Mouse (Mus musculus): Measurements from ENCODE around the gene Zfp61. TPM values are rescaled to one million over a fixed set of nuclear protein-coding genes. Genes with fewer than 3 reads are reported as not detected.
"Not testable (repeated sequence)": the region's sequence is repeated elsewhere in the genome, so short reads cannot be mapped to it uniquely, and the experiment has no call there.

Gene Zfp61
- polyA plus RNA-seq, 1 experiment: 14.8 TPM

DNA sequence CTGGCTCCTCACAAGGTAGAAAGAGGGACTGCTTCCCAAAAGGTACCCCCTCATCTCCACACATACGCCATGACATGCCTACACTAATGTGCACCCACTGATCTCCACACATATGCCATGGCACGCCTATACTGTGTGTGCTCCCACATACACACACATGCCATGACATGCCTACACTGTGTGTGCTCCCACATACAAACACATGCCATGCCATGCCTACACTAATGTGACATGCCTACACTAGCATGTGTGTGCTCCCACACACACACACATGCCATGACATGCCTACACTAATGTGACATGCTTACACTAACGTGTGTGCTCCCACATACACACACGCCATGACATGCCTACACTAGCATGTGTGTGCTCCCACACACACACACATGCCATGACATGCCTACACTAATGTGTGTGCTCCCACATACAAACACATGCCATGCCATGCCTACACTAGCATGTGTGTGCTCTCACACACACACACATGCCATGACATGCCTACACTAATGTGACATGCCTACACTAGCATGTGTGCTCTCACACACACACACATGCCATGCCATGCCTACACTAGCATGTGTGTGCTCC lies 10.8 kb downstream of the Zfp61 start:
- H3K4me3 ChIP-seq (ENCODE audit: insufficient read depth, low read length): no peak overlapping the region
- H3K4me1 ChIP-seq (ENCODE audit: control insufficient read depth, insufficient read depth, low read length): no peaks in the 10 kb centered on the region
- TF ChIP-seq POLR2A (IDR thresholded peaks at IDR 0.05; ENCODE audit: low read depth, low read length) (no peak), CTCF (IDR thresholded peaks at IDR 0.05; ENCODE audit: borderline replicate concordance, insufficient read depth, low read length) (no peak)
- no peak overlapping the region for H3K27ac ChIP-seq (ENCODE audit: insufficient read depth, low read length)

DNA sequence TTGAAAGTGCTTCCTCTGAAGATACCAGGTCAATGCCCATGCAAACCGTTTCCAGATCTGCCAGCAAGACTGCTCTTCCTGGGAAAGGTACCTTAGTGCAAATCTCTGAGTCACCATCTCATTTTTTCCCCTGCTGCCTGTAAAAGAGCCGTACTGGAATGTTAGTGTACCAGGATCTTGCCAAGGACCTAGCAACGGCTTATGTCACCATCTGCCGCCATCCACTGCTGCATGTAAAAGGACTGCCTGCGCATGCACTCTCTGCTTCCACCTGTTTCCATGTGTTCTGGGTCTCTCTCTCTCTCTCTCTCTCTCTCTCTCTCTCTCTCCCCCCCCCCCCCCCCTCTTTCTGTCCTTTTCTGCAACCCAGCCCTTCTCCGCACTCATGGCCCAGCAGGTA lies 12.5 kb downstream of the Zfp61 start:
- no peak overlapping the region for H3K27ac ChIP-seq (ENCODE audit: insufficient read depth, low read length)
- no peaks in the 10 kb centered on the region for H3K4me1 ChIP-seq (ENCODE audit: control insufficient read depth, insufficient read depth, low read length)
- no peak for TF ChIP-seq CTCF (IDR thresholded peaks at IDR 0.05; ENCODE audit: borderline replicate concordance, insufficient read depth, low read length)
- H3K4me3 ChIP-seq (ENCODE audit: insufficient read depth, low read length): no peak overlapping the region

- TF ChIP-seq CTCF (IDR thresholded peaks at IDR 0.05; ENCODE audit: borderline replicate concordance, insufficient read depth, low read length): no peak
- TF ChIP-seq POLR2A (IDR thresholded peaks at IDR 0.05; ENCODE audit: low read depth, low read length): no peak
- Histone ChIP-seq H3K4me3 (ENCODE audit: insufficient read depth, low read length) (no peak overlapping the region), H3K27ac (ENCODE audit: insufficient read depth, low read length) (no peak overlapping the region), H3K4me1 (ENCODE audit: control insufficient read depth, insufficient read depth, low read length) (no peaks in the 10 kb centered on the region)
Measured at GRCm38 (mm10) chr7:24287670-24288069, 13.4 kb downstream of the Zfp61 start.

DNA sequence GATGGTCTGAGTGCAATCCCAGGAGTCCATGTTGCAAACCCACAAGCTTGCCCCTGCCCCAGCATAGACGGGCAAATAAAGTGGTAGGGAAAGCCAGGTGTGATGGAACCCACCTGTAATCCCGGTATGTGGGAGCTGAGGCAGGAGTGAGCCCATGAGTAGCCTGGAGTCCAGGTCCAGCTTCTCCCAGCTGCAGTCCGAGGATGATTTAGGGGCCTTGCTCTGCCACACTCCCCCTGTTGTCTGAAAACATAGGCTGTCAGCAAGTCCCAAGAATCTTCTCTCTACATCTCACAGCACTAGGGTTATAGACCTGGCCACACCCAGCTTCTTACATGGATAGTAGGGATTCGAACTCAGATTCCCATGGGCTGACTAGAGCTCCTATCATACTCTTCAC lies 14.1 kb downstream of the Zfp61 start:
- Histone ChIP-seq H3K4me3 (ENCODE audit: insufficient read depth, low read length) (no peak overlapping the region), H3K4me1 (ENCODE audit: control insufficient read depth, insufficient read depth, low read length) (no peaks in the 10 kb centered on the region), H3K27ac (ENCODE audit: insufficient read depth, low read length) (no peak overlapping the region)
- no peak for TF ChIP-seq CTCF (IDR thresholded peaks at IDR 0.05; ENCODE audit: borderline replicate concordance, insufficient read depth, low read length)
- no peak for TF ChIP-seq POLR2A (IDR thresholded peaks at IDR 0.05; ENCODE audit: low read depth, low read length)

DNA sequence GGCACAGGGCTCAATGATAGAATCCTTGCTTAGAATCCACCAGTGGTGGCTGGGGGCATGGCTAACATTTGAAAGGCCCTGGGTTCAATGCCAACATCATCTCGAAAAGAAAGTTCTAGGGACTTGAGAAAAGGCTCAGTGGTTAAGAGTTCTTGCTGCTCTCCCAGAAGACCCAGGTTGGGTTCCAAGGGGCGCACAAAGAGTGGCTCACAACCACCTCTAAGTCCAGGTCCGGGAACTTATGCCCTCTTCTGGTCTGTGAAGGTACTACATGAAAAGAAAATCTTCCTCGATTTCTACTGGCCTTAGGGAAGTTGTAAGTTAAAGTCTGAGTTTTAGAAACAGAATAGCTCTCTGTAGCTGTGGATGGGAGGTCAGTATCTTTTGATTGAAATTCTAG lies 14.9 kb downstream of the Zfp61 start:
- TF ChIP-seq POLR2A (IDR thresholded peaks at IDR 0.05; ENCODE audit: low read depth, low read length) (no peak), CTCF (IDR thresholded peaks at IDR 0.05; ENCODE audit: borderline replicate concordance, insufficient read depth, low read length) (no peak)

DNA sequence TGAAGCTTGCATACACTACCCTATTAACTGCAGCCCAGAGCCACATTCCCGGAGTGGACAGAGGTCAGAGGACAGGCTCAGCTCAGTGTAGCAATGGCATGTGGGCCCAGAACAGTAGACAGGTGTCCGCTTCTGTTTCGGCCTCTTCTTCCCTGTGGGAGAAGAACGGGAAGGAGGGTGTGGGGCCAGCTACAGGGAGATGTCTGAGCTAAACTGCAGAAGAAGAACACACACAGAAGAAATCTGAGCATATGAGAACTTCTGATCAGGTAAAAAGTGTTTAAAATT lies 20.2 kb downstream of the Zfp61 start:
- H3K4me1 ChIP-seq (ENCODE audit: control insufficient read depth, insufficient read depth, low read length): no peaks in the 10 kb centered on the region
- H3K27ac ChIP-seq (ENCODE audit: insufficient read depth, low read length): no peak overlapping the region
- TF ChIP-seq POLR2A (IDR thresholded peaks at IDR 0.05; ENCODE audit: low read depth, low read length): no peak
- TF ChIP-seq CTCF (IDR thresholded peaks at IDR 0.05; ENCODE audit: borderline replicate concordance, insufficient read depth, low read length): no peak
- H3K4me3 ChIP-seq (ENCODE audit: insufficient read depth, low read length): no peak overlapping the region

More for the DNA sequence above, 14.9 kb downstream of the Zfp61 start:
- Histone ChIP-seq H3K4me3 (ENCODE audit: insufficient read depth, low read length) (no peak overlapping the region), H3K27ac (ENCODE audit: insufficient read depth, low read length) (no peak overlapping the region), H3K4me1 (ENCODE audit: control insufficient read depth, insufficient read depth, low read length) (no peaks in the 10 kb centered on the region)

- H3K27ac ChIP-seq (ENCODE audit: insufficient read depth, low read length): no peak overlapping the region
- H3K4me1 ChIP-seq (ENCODE audit: control insufficient read depth, insufficient read depth, low read length): no peaks in the 10 kb centered on the region
- H3K4me3 ChIP-seq (ENCODE audit: insufficient read depth, low read length): no peak overlapping the region
- TF ChIP-seq CTCF (IDR thresholded peaks at IDR 0.05; ENCODE audit: borderline replicate concordance, insufficient read depth, low read length) (no peak), POLR2A (IDR thresholded peaks at IDR 0.05; ENCODE audit: low read depth, low read length) (no peak)
Measured at GRCm38 (mm10) chr7:24280031-24280857, 20.8 kb downstream of the Zfp61 start.

DNA sequence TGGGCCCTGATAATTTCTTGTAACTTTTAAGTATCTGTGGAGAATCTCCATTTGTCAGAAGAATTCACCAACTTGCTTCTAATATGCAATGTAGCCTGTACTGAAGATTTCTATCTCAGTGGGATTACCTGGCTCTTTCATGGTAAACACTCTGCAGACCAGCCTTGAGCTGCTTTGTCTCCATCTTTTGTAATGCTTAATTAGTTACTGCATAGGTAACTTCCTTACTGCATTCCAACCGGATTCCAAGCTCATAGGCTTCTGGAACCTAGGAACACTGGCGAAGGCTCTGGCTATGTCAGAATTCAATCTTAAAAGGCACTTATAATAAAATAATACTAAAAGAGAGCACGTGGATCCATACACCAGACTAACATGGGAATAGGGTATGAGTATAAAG lies 22.3 kb downstream of the Zfp61 start:
- not testable (repeated sequence) for H3K4me1 ChIP-seq (ENCODE audit: control insufficient read depth, insufficient read depth, low read length); H3K4me3 ChIP-seq (ENCODE audit: insufficient read depth, low read length); H3K27ac ChIP-seq (ENCODE audit: insufficient read depth, low read length)

- Histone ChIP-seq H3K27ac (ENCODE audit: insufficient read depth, low read length) (no peak overlapping the region), H3K4me3 (ENCODE audit: insufficient read depth, low read length) (no peak overlapping the region), H3K4me1 (ENCODE audit: control insufficient read depth, insufficient read depth, low read length) (no peaks in the 10 kb centered on the region)
- TF ChIP-seq CTCF (IDR thresholded peaks at IDR 0.05; ENCODE audit: borderline replicate concordance, insufficient read depth, low read length) (no peak), POLR2A (IDR thresholded peaks at IDR 0.05; ENCODE audit: low read depth, low read length) (no peak)
Measured at GRCm38 (mm10) chr7:24274456-24274855, 26.6 kb downstream of the Zfp61 start.

DNA sequence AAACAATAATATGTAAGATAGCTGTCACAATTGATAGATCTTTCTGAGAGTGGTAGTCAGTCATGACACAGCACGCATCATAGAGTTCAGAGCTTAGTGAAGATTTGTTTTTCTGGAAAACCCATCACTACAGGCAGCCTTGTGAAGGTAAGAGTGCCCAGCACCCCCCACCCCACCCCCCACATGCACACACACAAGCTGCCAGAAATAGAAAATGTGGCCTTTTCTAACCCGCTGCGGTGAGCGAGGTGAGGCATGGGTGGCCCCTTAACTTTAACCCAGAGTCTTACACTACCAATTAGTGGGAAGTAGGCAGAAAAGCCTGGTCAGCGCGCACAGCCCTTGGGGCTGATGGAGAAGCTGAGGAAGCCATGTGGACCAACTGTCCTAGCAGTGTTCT lies 29.8 kb downstream of the Zfp61 start:
- no peak overlapping the region for H3K4me3 ChIP-seq (ENCODE audit: insufficient read depth, low read length)
- no peak overlapping the region for H3K27ac ChIP-seq (ENCODE audit: insufficient read depth, low read length)
- no peak for TF ChIP-seq POLR2A (IDR thresholded peaks at IDR 0.05; ENCODE audit: low read depth, low read length)
- TF ChIP-seq CTCF (IDR thresholded peaks at IDR 0.05; ENCODE audit: borderline replicate concordance, insufficient read depth, low read length): no peak
- no peaks in the 10 kb centered on the region for H3K4me1 ChIP-seq (ENCODE audit: control insufficient read depth, insufficient read depth, low read length)
